Comparison of ENCODE assay signal across 24 mouse cellular contexts in the genomic region with DNA sequence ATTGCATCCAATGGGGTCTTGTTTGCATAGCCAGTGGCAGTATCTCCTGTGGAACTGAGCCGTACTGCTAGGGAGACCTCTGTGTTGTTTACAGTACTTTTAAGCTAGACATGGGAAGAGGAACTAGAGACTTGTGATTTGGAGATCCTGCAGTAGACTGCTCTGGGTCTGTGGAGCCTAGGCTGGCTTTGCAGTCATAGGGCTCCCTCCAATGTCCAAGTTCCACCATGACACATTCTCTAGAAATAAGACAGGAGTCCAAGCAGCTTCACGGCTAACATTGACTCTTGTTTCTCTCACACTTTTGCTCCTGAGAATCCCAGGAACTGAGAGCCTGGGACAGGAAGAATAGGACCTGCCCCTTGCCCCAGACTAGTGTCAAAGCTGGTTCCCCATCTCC. TPM values are rescaled to one million over a fixed set of nuclear protein-coding genes. Genes with fewer than 3 reads are reported as not detected.
DNase-seq lines count a peak whose midpoint lies in the region; ATAC-seq and TF ChIP-seq lines count a peak whose summit lies in the region.
"Had no signal": no experiment of that assay in that cellular context is flagged by ENCODE, and none has a peak within 500 bp of the region (broad histone marks: within the 10 kb centered on the region; RNA-seq: fewer than 3 reads in every experiment).

No protein-coding gene starts in this region.

- intact Hi-C loops in left cerebral cortex, adult 2 months (cut with DNase I): no loop called here
- intact Hi-C loops in left cerebral cortex, postnatal 10 days (cut with DNase I): no loop called here

- WGBS in heart, embryonic 10.5 days: 79% methylated on average over 2 of the region's 2 CpGs
- WGBS in heart, embryonic 12.5 days: 75% methylated on average over 2 of the region's 2 CpGs
- WGBS in liver, postnatal 0 days (ENCODE audit: insufficient replicate concordance): 64% methylated on average over 2 of the region's 2 CpGs

- no peak overlapping the region for H3K27ac ChIP-seq in heart, embryonic 10.5 days
- H3K27ac ChIP-seq in heart, embryonic 12.5 days (ENCODE audit: poor library complexity, severe bottlenecking): no peak overlapping the region
- no peak overlapping the region for H3K27ac ChIP-seq in left cerebral cortex, adult 2 months
- H3K27ac ChIP-seq in liver, postnatal 0 days (ENCODE audit: low read depth): no peak overlapping the region
- H3K27ac ChIP-seq: forebrain, embryonic 12.5 days; midbrain, embryonic 12.5 days had no signal

- no peak overlapping the region for H3K9ac ChIP-seq in heart, embryonic 12.5 days
- no peak overlapping the region for H3K9ac ChIP-seq in liver, postnatal 0 days (replicated peaks)
- H3K9ac ChIP-seq: forebrain, embryonic 12.5 days; midbrain, embryonic 12.5 days had no signal

- TF ChIP-seq CTCF in left cerebral cortex, adult 2 months (IDR thresholded peaks at IDR 0.05): peak; percentile 12
- peak; percentile 17; the same call in 1 of the 2 replicates for TF ChIP-seq CTCF in liver, postnatal 0 days (IDR thresholded peaks at IDR 0.05; ENCODE audit: low read depth)

- no peaks in the 10 kb centered on the region for H3K4me1 ChIP-seq in heart, embryonic 10.5 days
- no peaks in the 10 kb centered on the region for H3K4me1 ChIP-seq in heart, embryonic 12.5 days (replicated peaks)
- H3K4me1 ChIP-seq in liver, postnatal 0 days (ENCODE audit: insufficient read depth): no peaks in the 10 kb centered on the region
- H3K4me1 ChIP-seq: forebrain, embryonic 12.5 days; midbrain, embryonic 12.5 days had no signal

- no peaks in the 10 kb centered on the region for H3K9me3 ChIP-seq in heart, embryonic 10.5 days
- no peaks in the 10 kb centered on the region; the same call in 1 of the 2 replicates for H3K9me3 ChIP-seq in heart, embryonic 12.5 days (replicated peaks)
- no peaks in the 10 kb centered on the region for H3K9me3 ChIP-seq in liver, postnatal 0 days (ENCODE audit: low read length)

- TF ChIP-seq EP300 in liver, postnatal 0 days (IDR thresholded peaks at IDR 0.05; ENCODE audit: low read depth): no peak

- no peak overlapping the region for H3K4me2 ChIP-seq in heart, embryonic 12.5 days
- no peak overlapping the region for H3K4me2 ChIP-seq in liver, postnatal 0 days (ENCODE audit: low read depth, low read length)
- H3K4me2 ChIP-seq: forebrain, embryonic 12.5 days; midbrain, embryonic 12.5 days had no signal

- H3K27me3 ChIP-seq in heart, embryonic 10.5 days (ENCODE audit: insufficient read depth, poor library complexity, severe bottlenecking): no peaks in the 10 kb centered on the region
- no peaks in the 10 kb centered on the region for H3K27me3 ChIP-seq in heart, embryonic 12.5 days (replicated peaks)
- H3K27me3 ChIP-seq in liver, postnatal 0 days (ENCODE audit: insufficient read depth, low read length): no peaks in the 10 kb centered on the region
- H3K27me3 ChIP-seq: forebrain, embryonic 12.5 days; midbrain, embryonic 12.5 days had no signal

- DNase-seq in heart, embryonic 10.5 days (ENCODE audit: low spot score): peak; percentile 61
- no peak for DNase-seq in left cerebral cortex, adult 2 months (ENCODE audit: extremely low spot score in 1 of 2, low spot score in 2 of 2)
- DNase-seq in left cerebral cortex, postnatal 10 days (ENCODE audit: extremely low spot score in 1 of 2, low spot score in 2 of 2): no peak
- peak; percentile 4 to 6 for DNase-seq in B cell, adult 2 months
- DNase-seq in liver, postnatal 0 days: no peak
- DNase-seq in frontal cortex, postnatal 36 days (ENCODE audit: low spot score in 2 of 2): no peak
- DNase-seq: cerebellum, postnatal 14 days; kidney, adult 9 months; layer of hippocampus, postnatal 36 days; left cerebral cortex, postnatal 4 days; lung, postnatal 4 days; thymus, postnatal 4 days had no signal

- ATAC-seq in heart, embryonic 12.5 days (ENCODE audit: insufficient number of reproducible peaks, low FRiP score): no peak
- no peak for ATAC-seq in liver, postnatal 0 days
- ATAC-seq: hindbrain, embryonic 16.5 days had no signal

- no peak overlapping the region for H3K4me3 ChIP-seq in heart, embryonic 10.5 days
- no peak overlapping the region for H3K4me3 ChIP-seq in heart, embryonic 12.5 days
- H3K4me3 ChIP-seq in left cerebral cortex, adult 2 months: no peak overlapping the region
- H3K4me3 ChIP-seq in liver, postnatal 0 days (ENCODE audit: low read depth, low read length): no peak overlapping the region
- H3K4me3 ChIP-seq: forebrain, embryonic 12.5 days; midbrain, embryonic 12.5 days had no signal

- H3K36me3 ChIP-seq in heart, embryonic 10.5 days: no peaks in the 10 kb centered on the region
- no peaks in the 10 kb centered on the region for H3K36me3 ChIP-seq in heart, embryonic 12.5 days
- H3K36me3 ChIP-seq in liver, postnatal 0 days (replicated peaks; ENCODE audit: insufficient read depth, low read length): no peaks in the 10 kb centered on the region
- H3K36me3 ChIP-seq: forebrain, embryonic 12.5 days; midbrain, embryonic 12.5 days had no signal

RNA-seq across cellular contexts. Expression of a gene that starts 44.6 kb away (rescaled TPM):
- 10.1 TPM in 2 replicates for polyA plus RNA-seq in heart, embryonic 10.5 days (2016; fragmentation: Nextera tagmentation; extraction: Ambion mirVana)
- 9.9 and 10.6 TPM in 2 replicates for polyA plus RNA-seq in heart, embryonic 12.5 days (2016; fragmentation: Nextera tagmentation; extraction: Ambion mirVana)
- 10 to 100 TPM; 19.7 to 22.4 TPM for total RNA-seq in left cerebral cortex, adult 2 months (2021)
- 10 to 100 TPM; 22.8 to 24.6 TPM for total RNA-seq in left cerebral cortex, postnatal 10 days (2021)
- 2.5 and 3.3 TPM in 2 replicates for polyA plus RNA-seq in liver, postnatal 0 days (2015; fragmentation: Nextera tagmentation; extraction: Ambion mirVana)

RNA-seq across cellular contexts. Expression of a gene that starts 57.0 kb away (rescaled TPM):
- not detected in 2 replicates for polyA plus RNA-seq in heart, embryonic 10.5 days (2016; fragmentation: Nextera tagmentation; extraction: Ambion mirVana)
- polyA plus RNA-seq in heart, embryonic 12.5 days (2016; fragmentation: Nextera tagmentation; extraction: Ambion mirVana): not detected in 2 replicates
- not detected for total RNA-seq in left cerebral cortex, adult 2 months (2021)
- total RNA-seq in left cerebral cortex, postnatal 10 days (2021): not detected
- not detected in 2 replicates for polyA plus RNA-seq in liver, postnatal 0 days (2015; fragmentation: Nextera tagmentation; extraction: Ambion mirVana)
- total RNA-seq: adrenal gland, adult 18-20 months; ES-E14; gastrocnemius, postnatal 4 days; heart, postnatal 14 days; layer of hippocampus, postnatal 36 days; left cerebral cortex, postnatal 4 days had no signal
- polyA plus RNA-seq: forebrain, embryonic 12.5 days; hindbrain, embryonic 16.5 days; large intestine, adult 2 months; liver, embryonic 16.5 days; midbrain, embryonic 12.5 days; neural tube, embryonic 14.5 days; testis, adult 2 months had no signal

Comparison
In these comparisons a context has a peak if more than half of its experiments do, and no peak if none do; other contexts are left out.
1. DNase-seq: peak in heart, embryonic 10.5 days (single experiment) and B cell, adult 2 months (2 of 2); none in left cerebral cortex, adult 2 months (0 of 2), left cerebral cortex, postnatal 10 days (0 of 2), liver, postnatal 0 days (single experiment) and frontal cortex, postnatal 36 days (0 of 2).